Mouse (Mus musculus) erythroblast, embryonic 14.5 days (primary cell): ENCODE data around the gene Slc5a11.

Experiments
- GATA1 ChIP-seq: IDR thresholded peaks from 2 replicates; pipeline ENCODE4 v1.6.1; 2012; ENCODE audit warnings: low read length, inconsistent platforms, mixed read lengths
- TAL1 ChIP-seq: IDR thresholded peaks from 3 replicates; pipeline ENCODE4 v1.6.1; 2012; ENCODE audit warnings: low read length, inconsistent platforms, mixed read lengths

- TF ChIP-seq TAL1: no peak
- TF ChIP-seq GATA1: no peak
These were observed 69.2 kb downstream of the Slc5a11 start for GRCm38 (mm10) chr7:123283826-123284225.
